Mouse (Mus musculus): ENCODE data around the gene Zfp991.
"Not testable (repeated sequence)": the region's sequence is repeated elsewhere in the genome, so short reads cannot be mapped to it uniquely, and the experiment has no call there.

GRCm38 (mm10) chr4:147125870-147126269, 6.0 kb upstream of the Zfp991 start:
- not testable (repeated sequence) for TF ChIP-seq CTCF (IDR thresholded peaks at IDR 0.05; ENCODE audit: low read depth, low read length); POLR2A (IDR thresholded peaks at IDR 0.05; ENCODE audit: borderline replicate concordance, low read depth, low read length)

Measured in bone marrow macrophage, adult 2 months (primary cell).